Mouse (Mus musculus) T-helper 1 cell (primary cell): ENCODE results near the gene Ednrb.

Source experiments
- in situ Hi-C: fragments of 300-600 bp; cut with MboI, MseI; formaldehyde crosslinking; loops from one replicate; pipeline ENCODE4 v1.15.1; 2025; ENCODE audit warnings: high pct_unique_total_duplicates

Gene Ednrb

DNA sequence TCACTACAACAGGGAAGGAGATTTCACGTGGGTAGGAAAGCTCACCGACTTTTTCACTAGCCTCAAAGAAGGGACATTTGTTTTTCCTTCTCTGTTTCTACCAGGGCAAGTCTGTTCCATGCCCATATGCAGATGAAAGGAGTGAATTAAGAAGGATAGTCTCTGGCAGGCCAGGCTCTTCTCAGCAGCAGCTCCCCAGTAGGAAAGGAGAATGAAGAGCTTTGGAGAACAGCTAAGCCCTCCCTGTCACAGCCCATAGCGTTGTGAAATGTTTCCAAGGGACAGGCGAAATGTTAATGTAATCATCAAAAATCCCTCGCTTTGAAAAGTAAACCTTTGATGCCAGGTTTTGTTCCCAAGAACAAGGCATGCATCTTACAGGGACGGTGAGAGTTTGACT, 76.7 kb downstream of the Ednrb start:
- in situ Hi-C loops = no loop called here
